Mouse (Mus musculus) intestine, embryonic 14.5 days (tissue): ENCODE measurements at regions not wholly inside any gene's neighbourhood (a gene's known extent, or its start where the extent isn't known, plus 50 kb on each side); places are given as distances from the start of the nearest gene placed in this dataset.
"Not testable (repeated sequence)": the region's sequence is repeated elsewhere in the genome, so short reads cannot be mapped to it uniquely, and the experiment has no call there.

Source experiments
- ATAC-seq: fragments of 200-750 bp; cut with Nextera tagmentation; replicated peaks from 2 replicates; pipeline ENCODE4 v1.8.0; 2017; ENCODE audit warnings: low read depth, moderate number of reproducible peaks, moderate TSS enrichment, moderate library complexity; ENCODE audit not compliant: low FRiP score, low TSS enrichment
- DNase-seq: peaks from one replicate; pipeline ENCODE4 v3.0.0-alpha.2; 2018; ENCODE audit warnings: low spot score
- H3K27ac ChIP-seq: fragments of 300-500 bp; sonication (generic); 2 replicates; pipeline ENCODE4 v1.5.1; 2014; ENCODE audit warnings: low read depth, mild to moderate bottlenecking, control low read depth
- H3K27me3 ChIP-seq: fragments of 300-500 bp; sonication (generic); replicated peaks from 2 replicates; pipeline ENCODE4 v1.6.1; 2014; ENCODE audit warnings: low read length, control low read depth; ENCODE audit not compliant: control insufficient read depth, insufficient read depth
- H3K36me3 ChIP-seq: fragments of 300-500 bp; sonication (generic); 2 replicates; pipeline ENCODE4 v1.6.1; 2014; ENCODE audit warnings: low read length, control low read depth; ENCODE audit not compliant: control insufficient read depth, insufficient read depth
- H3K4me1 ChIP-seq: fragments of 300-500 bp; sonication (generic); replicated peaks from 2 replicates; pipeline ENCODE4 v1.6.1; 2014; ENCODE audit warnings: low read length, control low read depth, mixed read lengths; ENCODE audit not compliant: control insufficient read depth, insufficient read depth
- H3K4me2 ChIP-seq: fragments of 300-500 bp; sonication (generic); 2 replicates; pipeline ENCODE4 v1.6.1; 2014; ENCODE audit warnings: low read length
- H3K4me3 ChIP-seq: fragments of 300-500 bp; sonication (generic); 2 replicates; pipeline ENCODE4 v1.5.1; 2014; ENCODE audit warnings: low read depth, low read length, control low read depth, mixed read lengths
- H3K9ac ChIP-seq: fragments of 300-500 bp; sonication (generic); 2 replicates; pipeline ENCODE4 v1.6.1; 2014; ENCODE audit warnings: mild to moderate bottlenecking, low read length
- H3K9me3 ChIP-seq: fragments of 300-500 bp; sonication (generic); 2 replicates; pipeline ENCODE4 v1.6.1; 2016; ENCODE audit warnings: low read length, control low read depth; ENCODE audit not compliant: control insufficient read depth
- WGBS: fragments of 180-500 bp; shearing (Covaris S2); extraction: QIAGEN DNeasy Blood & Tissue Kit; methylation state at CpG from one replicate; pipeline ENCODE4 v1.1.7; 2014; 5-methylcytosine and 5-hydroxymethylcytosine counted together

DNA sequence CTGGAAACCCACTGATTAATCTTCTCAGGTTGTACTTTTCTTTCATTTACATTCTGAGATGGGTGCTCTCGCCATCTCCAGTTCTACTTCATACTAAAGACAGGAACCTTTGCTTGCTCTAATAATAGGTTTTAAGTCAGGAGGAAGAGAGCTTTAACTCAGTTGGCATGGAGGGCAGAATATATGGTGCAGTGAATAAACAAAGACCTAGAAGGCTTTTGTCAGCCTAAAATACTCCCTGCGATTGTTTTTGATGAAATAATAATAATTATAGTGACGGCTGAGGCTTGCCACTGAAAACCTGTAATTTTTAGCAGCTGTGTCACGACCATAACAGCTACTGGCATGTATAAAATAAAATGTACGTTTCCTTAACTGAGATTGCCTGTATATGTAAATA, 327.9 kb upstream of the Cwc22 start:
- ATAC-seq (no peak), DNase-seq (no peak)
- Histone ChIP-seq H3K9me3 (no peaks in the 10 kb centered on the region), H3K4me2 (no peak overlapping the region), H3K36me3 (no peaks in the 10 kb centered on the region), H3K27me3 (no peaks in the 10 kb centered on the region), H3K4me3 (no peak overlapping the region), H3K9ac (no peak overlapping the region), H3K27ac (no peak overlapping the region), H3K4me1 (no peaks in the 10 kb centered on the region)
- 78% methylated on average over 5 of the region's 5 CpGs for WGBS

DNA sequence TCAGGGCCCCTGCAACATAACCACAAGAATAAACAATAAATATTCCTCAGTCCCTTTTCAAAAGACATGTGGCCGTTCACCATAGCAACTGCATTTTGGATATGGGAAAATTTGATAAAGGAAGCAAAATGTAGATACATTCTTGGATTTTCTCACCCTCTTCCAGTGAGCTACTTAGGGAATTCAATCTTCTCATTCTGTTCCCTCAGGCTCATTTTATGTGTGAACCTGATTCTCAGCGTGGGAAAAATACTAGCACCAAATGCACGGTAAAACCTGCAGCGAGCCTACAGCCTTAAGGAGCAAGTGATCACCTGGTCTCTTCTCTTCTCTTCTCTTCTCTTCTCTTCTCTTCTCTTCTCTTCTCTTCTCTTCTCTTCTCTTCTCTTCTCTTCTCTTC, 322.5 kb upstream of the Cwc22 start:
- Histone ChIP-seq H3K9me3 (no peaks in the 10 kb centered on the region), H3K27me3 (no peaks in the 10 kb centered on the region), H3K4me2 (no peak overlapping the region), H3K36me3 (no peaks in the 10 kb centered on the region), H3K4me1 (no peaks in the 10 kb centered on the region), H3K27ac (no peak overlapping the region), H3K9ac (no peak overlapping the region), H3K4me3 (no peak overlapping the region)
- DNase-seq = no peak
- no peak for ATAC-seq
- WGBS = 91% methylated on average over 4 of the region's 4 CpGs

DNA sequence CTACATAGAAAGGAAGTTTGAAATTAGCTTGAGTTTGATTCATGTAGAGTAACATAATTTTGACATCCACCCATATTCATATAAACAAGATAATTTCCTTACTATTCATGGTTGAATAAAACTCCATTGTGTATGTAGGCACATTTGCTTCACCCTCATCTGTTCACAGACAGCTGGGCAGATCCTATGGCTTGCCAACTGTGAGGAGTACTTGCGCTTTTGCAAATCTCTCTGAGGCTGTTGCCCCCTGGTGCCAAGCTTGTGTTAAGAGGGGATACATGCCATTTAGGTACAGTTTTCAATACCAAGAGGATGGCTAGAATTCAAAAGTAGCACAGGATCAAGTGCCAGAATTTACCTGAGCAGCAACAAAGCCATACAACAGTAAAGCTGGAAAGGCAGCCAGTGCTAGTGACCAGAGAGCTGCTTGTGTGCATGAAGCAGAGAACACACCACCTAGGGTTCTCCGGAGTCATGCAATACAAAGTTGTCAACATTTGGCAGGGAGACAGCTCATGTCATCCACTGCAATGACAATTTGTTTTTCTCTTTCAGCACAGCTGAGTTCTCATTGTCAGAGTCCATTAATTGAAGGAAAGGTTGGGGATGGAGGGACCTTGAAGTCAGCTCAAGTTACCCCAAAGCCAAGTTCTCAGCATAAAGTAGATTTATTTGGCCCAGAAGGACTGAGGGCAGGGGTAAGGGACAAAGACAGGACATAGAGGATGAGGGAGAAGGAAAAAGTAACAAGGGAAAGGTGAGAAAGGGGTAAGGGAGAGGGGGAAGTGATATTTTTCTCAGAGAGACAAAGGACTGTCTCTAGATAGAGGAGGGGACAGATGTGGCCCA, 321.6 kb upstream of the Cwc22 start:
- Histone ChIP-seq H3K36me3 (no peaks in the 10 kb centered on the region), H3K4me1 (no peaks in the 10 kb centered on the region), H3K27ac (no peak overlapping the region), H3K4me2 (no peak overlapping the region), H3K27me3 (no peaks in the 10 kb centered on the region), H3K4me3 (no peak overlapping the region), H3K9ac (no peak overlapping the region), H3K9me3 (no peaks in the 10 kb centered on the region)
- WGBS = 89% methylated on average over 2 of the region's 2 CpGs
- no peak for DNase-seq
- no peak for ATAC-seq

DNA sequence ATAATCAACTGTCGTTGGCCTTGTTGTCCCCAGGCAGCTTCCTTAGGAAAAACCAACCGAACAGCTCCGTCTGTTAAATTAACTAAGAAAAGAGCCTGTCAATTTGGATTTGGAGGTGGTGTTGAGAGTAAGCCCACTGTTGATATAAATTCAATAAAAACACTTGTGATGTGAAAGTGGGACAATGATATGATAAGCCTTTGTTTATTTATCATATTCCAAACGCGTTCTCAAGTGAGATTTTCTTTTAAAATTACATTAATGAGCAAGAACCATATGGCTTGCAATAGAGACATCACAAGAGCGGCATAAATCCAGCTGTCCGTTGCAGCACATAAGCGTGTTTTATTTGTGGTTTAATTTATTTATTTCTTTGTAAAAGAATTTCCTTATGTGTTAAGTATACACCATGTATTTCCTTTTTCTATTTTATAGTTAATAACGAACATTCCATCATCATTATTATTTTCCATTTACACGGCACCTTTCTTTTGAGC, 307.5 kb upstream of the Cwc22 start:
- no peak overlapping the region for H3K9ac ChIP-seq
- no peaks in the 10 kb centered on the region for H3K36me3 ChIP-seq
- H3K9me3 ChIP-seq = no peaks in the 10 kb centered on the region
- DNase-seq (no peak), ATAC-seq (no peak)
- 53% methylated on average over 10 of the region's 10 CpGs for WGBS
- H3K4me3 ChIP-seq = no peak overlapping the region
- no peaks in the 10 kb centered on the region for H3K4me1 ChIP-seq
- H3K27ac ChIP-seq = no peak overlapping the region
- H3K27me3 ChIP-seq = no peaks in the 10 kb centered on the region
- H3K4me2 ChIP-seq = no peak overlapping the region

DNA sequence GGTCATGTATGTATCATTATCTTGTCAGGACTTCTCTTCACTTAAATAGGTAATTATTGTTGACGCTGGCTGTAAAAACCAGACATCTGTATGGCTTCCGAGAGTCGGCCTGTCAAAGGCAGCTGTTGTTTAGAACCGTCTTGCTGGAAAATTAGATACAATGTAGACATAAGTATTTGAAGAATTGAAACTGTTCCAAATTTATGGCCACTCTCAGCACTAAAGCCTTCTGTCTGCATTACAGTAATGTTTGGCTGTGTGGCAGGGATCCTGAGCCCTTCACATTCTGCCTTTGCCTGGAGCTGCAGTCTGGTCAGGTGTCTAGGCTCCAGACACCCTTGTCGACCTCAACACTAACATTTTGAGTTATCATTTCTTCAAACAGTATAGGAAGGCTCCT, 300.2 kb upstream of the Cwc22 start:
- H3K9me3 ChIP-seq = no peaks in the 10 kb centered on the region
- peaks cover 16% of the 10 kb centered on the region for H3K4me1 ChIP-seq
- no peaks in the 10 kb centered on the region for H3K27me3 ChIP-seq
- no peak overlapping the region for H3K4me3 ChIP-seq
- DNase-seq (no peak), ATAC-seq (no peak)
- no peak overlapping the region for H3K27ac ChIP-seq
- no peaks in the 10 kb centered on the region for H3K36me3 ChIP-seq
- H3K4me2 ChIP-seq = no peak overlapping the region
- 28% methylated on average over 5 of the region's 5 CpGs for WGBS
- H3K9ac ChIP-seq = no peak overlapping the region

DNA sequence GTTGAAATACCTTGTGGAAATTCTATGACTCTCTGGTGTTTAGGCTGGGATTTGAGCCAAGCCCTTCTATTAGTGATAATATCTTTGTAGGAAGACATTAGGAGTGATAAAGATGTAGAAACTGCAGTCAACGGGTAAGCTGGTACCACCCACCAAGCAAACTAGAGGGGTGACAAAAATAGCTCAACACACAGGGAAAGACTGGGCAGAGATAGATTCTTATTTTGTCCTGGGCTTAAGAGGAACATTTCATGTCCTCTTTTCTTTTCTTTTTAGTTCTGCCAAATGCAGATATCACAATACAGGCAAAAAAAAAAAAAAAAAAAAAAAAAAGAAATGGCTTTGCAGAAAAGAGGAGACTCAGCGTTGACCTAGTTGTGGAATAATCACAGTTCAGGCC, 294.1 kb upstream of the Cwc22 start:
- no peak for ATAC-seq
- no peak overlapping the region for H3K27ac ChIP-seq

DNA sequence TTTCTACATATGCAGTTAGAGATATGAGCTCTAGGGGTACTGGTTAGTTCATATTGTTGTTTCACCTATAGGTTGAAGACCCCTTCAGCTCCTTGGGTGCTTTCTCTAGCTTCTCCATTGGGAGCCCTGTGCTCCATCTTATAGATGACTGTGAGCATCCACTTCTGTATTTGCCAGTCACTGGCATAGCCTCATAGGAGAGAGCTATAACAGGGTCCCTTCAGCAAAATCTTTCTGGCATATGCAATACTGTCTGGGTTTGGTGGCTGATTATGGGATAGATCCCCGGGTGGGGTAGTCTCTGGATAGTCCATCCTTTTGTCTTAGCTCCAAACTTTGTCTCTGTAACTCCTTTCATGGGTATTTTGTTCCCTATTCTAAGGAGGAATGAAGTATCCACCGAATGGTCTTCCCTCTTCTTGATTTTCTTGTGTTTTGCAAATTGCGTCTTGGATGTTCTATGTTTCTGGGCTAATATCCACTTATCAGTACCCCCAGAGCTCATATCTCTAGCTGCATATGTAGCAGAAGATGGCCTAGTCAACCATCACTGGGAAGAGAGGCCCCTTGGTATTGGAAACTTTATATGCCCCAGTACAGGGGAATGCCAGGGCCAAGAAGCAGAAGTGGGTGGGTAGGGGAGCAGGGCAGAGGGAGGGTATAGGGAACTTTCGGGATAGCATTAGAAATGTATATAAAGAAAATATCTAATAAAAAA, 279.4 kb upstream of the Cwc22 start:
- not testable (repeated sequence) for ATAC-seq, H3K36me3 ChIP-seq, H3K27me3 ChIP-seq, H3K4me1 ChIP-seq, H3K27ac ChIP-seq, H3K9ac ChIP-seq, DNase-seq, H3K9me3 ChIP-seq, H3K4me2 ChIP-seq, H3K4me3 ChIP-seq
- 96% methylated on average over 4 of the region's 4 CpGs for WGBS

More for the DNA sequence above, 294.1 kb upstream of the Cwc22 start:
- 60% methylated on average over 2 of the region's 2 CpGs for WGBS
- Histone ChIP-seq H3K36me3 (no peaks in the 10 kb centered on the region), H3K4me1 (no peaks in the 10 kb centered on the region), H3K9ac (no peak overlapping the region), H3K4me2 (no peak overlapping the region), H3K27me3 (no peaks in the 10 kb centered on the region), H3K9me3 (no peaks in the 10 kb centered on the region), H3K4me3 (no peak overlapping the region)
- no peak for DNase-seq

DNA sequence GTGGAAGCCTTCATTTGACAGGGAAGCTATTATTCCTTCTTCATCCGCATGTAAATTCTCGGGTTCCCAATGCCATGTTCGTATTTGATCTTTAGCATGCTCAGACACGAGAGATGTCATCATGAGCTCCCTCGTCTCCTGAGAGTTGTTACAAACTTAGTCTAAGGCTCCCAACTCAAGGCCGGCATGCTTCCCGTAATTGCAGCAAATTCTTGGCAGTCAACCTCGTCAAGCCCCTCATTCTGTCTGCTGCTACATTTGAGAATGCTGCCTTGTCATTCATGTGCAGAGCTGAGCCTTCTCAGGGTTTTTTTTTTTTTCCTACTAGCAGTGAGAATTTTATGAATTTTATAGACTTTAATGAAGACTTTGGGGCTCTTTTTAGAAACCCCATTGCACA, 268.3 kb upstream of the Cwc22 start:
- H3K4me2 ChIP-seq = no peak overlapping the region
- no peak for ATAC-seq
- no peak for DNase-seq
- H3K9me3 ChIP-seq = no peaks in the 10 kb centered on the region
- WGBS = 77% methylated on average over 8 of the region's 8 CpGs
- no peaks in the 10 kb centered on the region for H3K4me1 ChIP-seq
- H3K27me3 ChIP-seq = no peaks in the 10 kb centered on the region
- no peaks in the 10 kb centered on the region for H3K36me3 ChIP-seq
- H3K4me3 ChIP-seq = no peak overlapping the region
- no peak overlapping the region for H3K9ac ChIP-seq
- no peak overlapping the region for H3K27ac ChIP-seq
